Mouse (Mus musculus): Measurements from ENCODE around the gene Marveld3.

The Marveld3 gene

DNA sequence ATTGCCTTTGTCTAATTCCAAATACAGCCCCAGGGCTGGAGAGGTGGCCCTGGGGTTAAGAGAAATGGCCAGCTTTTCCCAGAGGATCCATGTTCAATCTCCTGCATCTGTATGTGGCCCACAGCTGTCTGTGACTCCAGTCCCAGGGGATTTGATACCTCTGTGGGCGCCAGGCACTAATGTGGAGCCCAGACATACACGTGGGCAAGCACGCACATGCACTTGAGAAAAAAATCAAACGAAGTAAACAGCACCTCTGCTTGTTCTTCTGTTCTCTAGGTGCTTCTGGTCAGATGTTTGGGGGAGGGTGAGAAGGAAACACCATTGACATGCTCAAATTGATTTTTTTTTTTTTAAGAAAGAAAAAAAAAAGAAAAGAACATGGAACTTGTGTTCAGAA is 2.1 kb upstream of the Marveld3 start:
- DNase-seq (ENCODE audit: low spot score in 2 of 2), result no peak

DNA sequence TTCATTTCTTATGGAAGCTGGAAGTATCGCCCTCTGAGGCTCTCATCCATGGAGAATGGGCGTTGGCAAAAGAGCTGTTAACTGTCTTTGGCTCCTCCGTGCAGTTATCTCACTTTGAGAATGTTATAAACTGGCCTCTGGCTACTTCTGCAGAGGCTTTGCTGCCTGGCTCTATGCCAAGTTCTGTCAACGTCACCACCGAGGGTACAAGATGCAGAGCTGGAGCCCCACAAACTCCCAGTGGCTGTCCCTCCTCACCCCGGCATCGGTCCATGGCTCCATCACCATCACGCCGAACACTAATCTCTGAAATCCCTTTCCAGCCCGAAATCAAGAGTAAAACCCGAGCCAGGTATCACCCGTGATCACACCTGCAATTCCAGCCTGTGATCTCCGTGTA is 1.4 kb upstream of the Marveld3 start:
- DNase-seq (ENCODE audit: low spot score in 2 of 2), result no peak

DNA sequence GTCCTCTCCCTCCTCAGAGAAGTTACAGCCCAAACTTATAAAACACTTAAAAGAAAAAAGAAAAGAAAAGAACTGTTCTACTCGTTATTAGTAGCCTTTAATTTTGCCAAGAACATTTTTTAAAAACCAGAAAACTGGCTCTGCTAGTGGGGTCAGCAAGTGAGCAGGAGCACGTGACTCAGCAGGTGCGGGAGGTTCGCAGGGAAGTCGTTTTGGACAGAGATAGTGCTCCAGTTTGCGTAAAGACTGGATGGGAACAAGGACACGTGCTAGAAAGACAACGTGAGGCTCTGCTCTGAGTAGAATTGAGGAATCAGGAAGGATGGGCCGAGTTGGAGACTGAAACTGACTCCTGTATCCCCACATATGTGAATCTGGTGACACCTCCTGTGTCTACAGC is 893 bp upstream of the Marveld3 start:
- DNase-seq (ENCODE audit: low spot score in 2 of 2), result no peak

DNA sequence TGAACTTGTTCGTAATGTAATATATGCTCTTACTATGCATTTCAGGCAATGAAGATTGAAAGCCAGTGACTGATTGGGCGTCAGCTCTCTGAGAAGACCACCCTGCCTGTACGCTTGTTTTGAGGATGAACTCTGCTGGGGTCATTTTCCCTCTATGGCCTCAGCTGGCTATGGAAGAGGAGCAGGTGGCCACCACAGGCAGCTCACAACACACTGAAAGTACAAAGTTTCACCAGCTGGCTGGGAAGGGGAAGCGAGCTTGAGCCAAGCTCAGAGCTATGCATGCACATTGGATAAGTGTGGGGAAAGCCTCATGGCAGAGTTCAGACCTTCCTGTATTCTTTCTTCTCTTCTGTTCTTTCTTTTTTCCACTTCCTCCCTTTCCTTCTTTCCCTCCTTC is 2.9 kb downstream of the Marveld3 start:
- no peak for DNase-seq (ENCODE audit: low spot score in 2 of 2)

DNA sequence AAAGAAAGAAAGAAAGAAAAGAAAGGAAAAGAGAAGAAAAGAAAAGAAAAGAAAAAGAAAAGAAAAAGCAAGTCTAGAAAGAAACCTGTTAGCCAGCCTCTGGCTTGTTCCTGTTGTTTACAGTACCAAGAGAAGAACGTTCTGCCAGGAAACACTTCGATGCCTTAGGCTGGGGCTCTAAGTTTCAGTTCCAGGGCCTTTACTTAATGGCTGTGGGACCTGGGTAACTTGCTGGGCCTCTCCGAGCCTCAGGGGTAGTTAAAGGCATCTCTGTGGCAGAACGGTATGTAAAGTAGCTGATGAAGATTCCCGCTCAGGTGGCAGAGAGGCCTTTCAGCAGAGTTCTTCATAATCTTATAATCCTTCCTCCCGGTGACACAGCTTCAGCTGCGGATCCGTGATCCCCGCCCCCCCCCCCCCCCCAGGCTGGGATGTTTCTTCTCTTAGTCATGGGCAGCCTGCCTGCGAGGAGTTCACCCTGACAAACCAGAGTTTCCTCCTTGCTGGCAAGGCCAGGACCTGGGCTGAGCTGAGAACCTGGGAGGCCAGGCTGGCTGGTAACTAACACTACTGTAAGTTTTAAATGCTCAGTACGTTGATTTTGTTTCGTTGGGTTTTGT is 3.9 kb downstream of the Marveld3 start:
- DNase-seq (ENCODE audit: low spot score in 2 of 2), result no peak

DNA sequence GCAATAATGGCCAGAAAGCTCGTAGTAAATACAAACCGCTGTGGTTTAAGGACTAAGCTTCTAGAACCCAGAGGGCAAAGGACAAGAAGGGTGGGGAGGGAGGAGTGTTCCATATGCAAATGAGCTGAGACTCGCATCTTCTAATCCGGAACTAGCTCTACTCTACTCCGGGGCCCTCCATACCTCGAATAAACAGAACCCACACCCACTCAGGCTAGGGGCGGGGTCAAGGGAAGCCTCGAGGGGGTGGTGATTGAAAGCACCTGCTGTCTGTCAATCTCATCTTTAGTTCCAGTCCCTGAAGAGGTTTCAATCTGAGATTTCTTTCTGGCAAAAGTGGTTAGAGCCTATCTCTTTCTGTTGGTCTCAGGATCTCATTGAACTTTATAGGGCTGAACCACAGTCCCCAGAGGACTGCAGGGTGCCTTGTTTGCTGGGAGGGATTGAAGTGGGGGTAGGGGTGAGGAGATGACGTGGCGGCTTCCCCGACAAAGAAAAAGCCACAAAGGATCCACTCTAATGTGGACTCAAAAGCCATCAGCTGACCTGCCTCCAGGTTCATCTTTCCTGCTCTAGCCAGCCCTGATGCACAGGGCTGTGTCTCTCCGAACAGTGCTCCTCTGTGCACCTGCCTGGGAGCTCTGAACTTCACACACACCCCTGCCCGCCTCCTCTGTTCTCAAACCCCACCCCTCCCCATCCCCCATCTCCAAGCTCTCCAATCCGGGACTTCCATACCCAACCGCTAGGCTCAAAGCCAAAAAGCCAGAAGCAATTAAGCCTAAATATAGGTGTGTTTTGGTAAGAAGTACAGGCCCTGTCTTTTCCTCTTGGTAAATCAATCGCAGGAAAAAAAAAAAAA is 4.6 kb downstream of the Marveld3 start:
- no peak for DNase-seq (ENCODE audit: low spot score in 2 of 2)

DNA sequence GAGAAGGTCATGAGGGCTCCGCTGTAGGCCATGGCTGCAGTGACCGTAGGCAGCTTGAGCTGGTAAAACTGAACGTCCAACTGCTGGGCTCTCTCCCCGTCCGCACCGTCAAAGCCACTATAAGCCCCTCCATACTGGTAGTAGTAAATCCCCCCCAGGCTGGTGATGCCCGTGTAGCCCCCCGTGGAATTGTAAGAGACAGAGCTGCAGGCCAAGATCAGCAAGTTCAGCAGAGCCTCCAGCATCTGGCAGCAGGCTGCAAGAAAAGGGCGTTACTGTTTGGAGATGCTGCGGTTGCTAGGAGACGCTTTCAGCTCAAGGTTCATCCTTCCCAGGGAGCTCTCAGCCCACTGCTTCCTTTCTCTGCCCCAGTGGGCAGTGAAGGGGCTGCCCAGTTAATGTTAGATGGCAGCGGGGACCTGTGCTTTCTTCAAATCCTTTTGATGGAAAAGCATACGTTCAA is 7.5 kb downstream of the Marveld3 start:
- peak; percentile 64 to 76 for DNase-seq (ENCODE audit: low spot score in 2 of 2)

DNA sequence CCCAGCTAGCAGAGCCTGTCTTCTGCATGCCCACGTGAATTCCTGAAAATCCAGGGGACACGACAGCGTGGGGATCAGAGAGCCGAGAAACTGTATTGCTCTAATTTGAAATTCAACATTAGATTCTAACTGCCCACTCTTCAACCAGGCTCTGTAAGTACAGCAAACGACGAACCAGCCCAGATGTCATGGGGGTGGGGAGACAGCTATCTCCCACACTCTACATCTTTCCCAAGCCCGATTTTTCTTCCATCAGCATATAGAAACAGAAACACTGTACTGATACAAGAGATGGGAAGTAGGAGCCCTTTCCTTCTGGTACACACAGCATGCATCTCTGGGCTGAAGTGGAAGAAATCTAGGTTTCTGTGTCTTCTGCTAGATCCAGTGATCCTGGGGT is 9.8 kb downstream of the Marveld3 start:
- DNase-seq (ENCODE audit: low spot score in 2 of 2), result peak in 1 of 2 experiments; percentile 59

DNA sequence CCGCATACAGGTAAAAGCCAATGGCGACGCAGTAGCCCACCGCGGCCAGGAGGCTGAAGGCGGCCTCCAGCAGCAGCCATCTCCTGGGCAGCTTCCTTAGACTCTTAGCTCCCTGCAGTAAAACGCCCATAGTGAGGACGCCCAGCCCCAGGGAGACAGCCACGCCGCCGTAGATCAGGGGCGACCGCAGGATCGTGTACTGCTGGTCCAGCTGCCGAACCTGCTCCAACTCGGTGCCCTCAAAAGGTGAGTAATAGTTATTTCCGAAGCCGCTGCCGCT is 13.8 kb downstream of the Marveld3 start:
- DNase-seq (ENCODE audit: low spot score in 2 of 2), result no peak

DNA sequence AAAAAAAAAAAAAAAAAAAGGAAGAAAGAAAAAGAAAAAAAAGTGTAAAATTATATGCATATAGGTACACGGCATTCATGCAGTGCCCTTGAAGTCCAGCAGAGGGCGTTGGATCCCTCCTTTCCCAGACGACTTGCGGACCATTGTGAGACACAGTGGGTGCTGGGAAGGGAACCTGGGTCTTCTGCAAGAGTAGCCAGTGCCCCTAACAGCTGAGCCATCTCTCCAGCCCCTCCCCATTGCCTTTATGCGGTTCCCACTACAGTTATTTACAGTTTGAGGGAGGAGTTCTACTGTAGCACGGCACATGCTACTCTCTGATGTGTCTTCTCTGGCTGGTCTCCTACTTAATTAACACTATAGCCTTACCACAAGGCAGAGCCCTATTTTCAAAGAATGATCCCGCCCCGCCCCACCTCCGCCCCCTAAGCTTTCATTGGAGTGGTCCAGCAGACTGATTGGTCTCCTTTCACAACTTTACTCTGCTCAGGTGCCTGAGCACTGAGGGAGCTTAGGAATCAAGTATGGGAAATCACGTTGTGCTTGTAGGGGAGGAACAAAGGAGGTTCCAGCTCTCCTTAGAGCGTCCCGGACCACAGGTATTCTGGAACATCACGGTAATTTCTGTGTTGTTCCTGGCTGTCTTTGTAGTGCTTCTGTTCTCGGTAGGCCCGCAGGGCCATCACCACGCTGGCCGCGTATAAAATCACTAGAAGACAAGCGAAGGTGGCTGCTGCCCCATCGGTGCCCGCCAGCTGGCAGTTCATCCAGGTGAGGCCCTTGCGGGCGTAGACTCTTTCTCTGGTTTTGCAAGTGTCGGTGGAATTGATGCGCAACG is 14.3 kb downstream of the Marveld3 start:
- DNase-seq (ENCODE audit: low spot score in 2 of 2), result peak; percentile 77 to 80

DNA sequence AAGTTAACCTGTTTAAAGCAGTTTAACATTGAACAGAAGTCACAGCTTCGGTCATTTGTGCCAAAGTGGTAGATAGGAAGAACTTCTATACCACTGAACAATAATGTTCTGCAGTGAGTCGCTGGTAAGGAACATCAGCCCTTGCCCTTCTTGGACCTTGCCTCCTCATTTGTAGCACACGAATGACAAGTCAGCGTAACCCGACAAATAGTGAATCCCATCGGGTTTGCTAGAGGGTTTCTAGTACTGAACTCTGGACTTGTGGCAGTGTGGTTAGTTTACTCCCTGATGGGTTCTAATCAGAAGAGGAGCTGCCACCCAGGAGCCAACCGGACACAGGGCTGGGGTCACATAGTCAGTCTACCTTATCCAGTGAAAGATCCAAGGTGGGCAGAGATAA is 15.7 kb downstream of the Marveld3 start:
- no peak for DNase-seq (ENCODE audit: low spot score in 2 of 2)

DNA sequence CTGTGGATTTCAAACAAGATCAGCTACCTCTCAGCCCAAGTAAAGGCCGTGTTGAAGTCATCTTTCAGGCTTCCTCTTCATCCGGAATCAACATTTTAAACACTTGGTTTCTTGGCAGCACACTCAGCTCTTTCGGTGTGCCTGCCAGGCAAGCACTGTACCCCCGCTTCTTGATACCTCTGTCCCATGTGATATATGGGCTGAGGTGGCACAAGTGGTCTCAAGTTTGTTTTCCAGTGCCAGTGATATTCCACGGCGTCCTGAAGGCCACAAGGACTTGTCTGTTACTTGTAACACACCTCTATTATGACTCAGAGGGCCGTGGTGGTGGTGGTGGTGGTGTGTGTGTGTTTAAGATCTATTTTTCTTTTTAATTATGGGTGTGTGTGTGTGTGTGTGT is 16.3 kb downstream of the Marveld3 start:
- peak in 1 of 2 experiments; percentile 20 for DNase-seq (ENCODE audit: low spot score in 2 of 2)

DNA sequence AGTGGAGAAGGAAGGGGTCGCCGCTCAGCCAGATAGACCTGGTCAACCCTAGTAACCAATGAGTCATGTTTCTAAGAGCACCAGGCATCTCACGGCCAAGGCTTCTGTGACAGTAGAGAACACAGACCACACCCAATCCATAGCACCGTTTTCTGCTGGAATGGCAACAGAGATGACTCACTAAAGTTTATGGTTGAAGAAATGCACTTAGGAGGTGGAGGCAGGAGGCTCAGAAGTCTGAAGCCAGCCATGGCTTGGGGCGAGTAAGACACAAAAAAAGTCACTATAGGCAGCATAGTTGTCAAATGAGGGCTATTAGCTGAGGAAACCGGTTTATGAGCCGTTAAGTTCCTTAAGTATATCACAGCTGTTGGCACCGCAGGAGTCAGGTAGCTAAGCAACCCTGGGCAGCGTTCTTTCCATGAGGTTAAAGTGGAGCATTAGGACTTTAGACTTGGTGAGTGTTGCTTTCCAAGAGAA is 16.8 kb downstream of the Marveld3 start:
- no peak for DNase-seq (ENCODE audit: low spot score in 2 of 2)

DNA sequence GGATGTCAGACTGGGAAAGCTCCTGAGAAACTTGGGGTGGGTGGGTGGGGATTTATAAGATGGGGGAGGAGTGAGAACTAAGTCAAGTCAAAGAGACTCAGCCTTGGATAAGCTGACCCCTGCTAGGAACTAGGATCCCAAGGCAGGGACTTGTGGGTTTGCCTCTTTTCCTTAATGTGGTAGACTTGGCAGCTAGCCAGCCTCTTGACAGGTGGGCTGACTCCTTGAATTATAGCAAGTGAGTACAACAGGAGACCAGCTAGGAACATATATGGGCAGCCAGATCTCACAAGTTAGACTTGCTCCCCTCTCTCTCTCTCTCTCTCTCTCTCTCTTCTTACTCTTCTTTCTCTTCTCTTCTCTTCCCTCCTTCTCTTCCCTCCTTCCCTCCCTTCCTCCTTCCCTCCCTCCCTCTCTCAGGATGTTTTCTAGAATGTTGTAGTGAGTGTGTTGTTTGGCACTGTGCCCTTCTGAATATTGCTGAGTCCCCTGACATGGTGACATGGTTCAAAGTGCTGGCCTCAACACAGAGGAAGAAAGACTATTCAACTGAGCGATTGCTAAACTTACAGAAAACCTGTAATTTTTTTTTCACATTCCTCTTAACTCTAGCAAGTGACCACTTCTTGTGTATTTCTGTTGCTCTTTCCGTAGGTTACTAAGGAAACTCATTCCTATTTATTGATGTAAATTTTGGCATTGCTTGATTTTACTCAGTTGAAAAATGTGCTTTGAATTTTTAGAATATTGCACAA is 20.2 kb downstream of the Marveld3 start:
- DNase-seq (ENCODE audit: low spot score in 2 of 2), result peak in 1 of 2 experiments; percentile 58

DNA sequence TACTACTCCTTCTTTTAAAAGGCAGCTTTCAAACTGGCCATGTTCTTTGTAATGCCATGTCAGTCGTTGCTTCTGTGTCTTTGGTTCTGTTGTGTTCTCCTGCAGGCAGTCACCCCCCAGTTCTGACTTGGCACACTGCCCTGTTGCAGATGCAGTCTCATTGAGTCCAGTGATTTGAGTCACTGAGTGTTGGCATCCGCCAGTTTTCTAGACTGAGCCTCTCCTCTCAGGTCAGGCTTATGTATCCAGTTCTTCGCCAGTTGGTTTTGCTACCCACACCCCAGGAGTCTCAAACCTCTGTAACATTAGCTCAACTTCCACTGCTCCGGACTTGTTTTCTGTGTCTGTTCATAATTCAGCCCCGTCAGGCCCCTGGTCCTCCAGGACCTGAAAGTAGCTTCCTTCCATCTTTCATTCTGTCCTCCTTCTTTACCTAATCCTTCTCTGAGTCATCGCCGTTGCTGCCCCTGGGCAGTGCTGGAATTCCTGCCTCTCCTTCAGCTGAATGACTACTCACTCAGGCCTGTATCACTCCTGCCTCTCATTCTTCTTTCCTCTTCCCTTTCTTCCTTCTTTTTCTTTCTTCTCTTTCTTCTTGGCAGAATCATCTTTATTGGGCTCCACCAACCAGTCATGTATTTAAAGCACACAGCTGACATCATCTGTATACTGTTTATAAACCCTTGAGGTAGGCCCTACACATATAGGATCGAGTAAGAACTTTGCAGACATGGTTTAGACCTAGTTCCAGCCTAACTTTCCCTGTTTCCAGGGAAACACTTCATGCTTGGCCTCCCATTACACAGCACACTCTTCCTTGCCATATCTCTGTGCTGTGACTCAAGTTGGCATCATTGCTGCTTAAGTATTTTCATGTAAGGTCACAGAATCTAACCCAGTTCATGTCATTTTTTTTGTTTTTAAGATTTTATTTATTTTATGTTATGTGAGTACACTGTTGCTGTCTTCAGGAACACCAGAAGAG is 41.3 kb downstream of the Marveld3 start:
- peak; percentile 67 to 73 for DNase-seq (ENCODE audit: low spot score in 2 of 2)

DNA sequence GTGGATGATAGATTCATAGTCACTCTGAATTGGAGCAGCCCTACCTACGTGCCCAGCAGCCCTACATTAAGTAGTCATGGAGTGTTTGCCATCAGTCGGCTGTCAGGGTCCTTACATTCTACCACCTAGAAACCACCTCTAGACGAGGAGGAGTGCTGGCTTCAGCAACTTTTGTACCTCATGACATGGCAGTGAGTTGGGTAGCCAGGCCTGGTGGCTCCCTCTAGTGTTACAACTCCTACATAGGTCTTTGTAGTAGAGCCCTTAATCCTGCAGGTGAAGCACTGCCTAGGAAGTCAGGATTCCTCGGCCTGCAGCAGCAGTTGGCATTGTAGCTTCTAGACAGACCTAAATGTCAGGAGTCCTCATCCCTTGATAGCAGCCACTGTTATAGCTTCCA is 44.7 kb downstream of the Marveld3 start:
- peak in 1 of 2 experiments; percentile 45 for DNase-seq (ENCODE audit: low spot score in 2 of 2)

DNA sequence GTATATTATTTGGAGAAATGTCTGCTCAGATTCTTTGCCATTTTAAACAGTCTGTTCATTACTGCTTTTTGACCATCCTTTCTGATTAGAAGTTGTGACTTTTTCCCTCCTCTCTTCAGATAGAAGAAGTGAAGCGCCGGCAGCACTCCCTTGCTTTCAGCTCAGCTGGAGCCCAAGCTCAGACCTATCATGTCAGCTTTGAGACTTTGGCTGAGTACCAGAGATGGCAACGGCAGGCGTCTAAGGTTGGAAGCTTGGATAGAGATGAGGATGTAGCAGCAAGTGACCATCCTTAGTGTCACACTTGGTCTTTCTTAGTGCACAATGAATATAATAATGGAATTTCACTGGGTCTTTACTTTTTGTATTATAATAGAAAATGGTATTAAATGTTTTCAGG is 54.6 kb downstream of the Marveld3 start:
- no peak for DNase-seq (ENCODE audit: low spot score in 2 of 2)

DNA sequence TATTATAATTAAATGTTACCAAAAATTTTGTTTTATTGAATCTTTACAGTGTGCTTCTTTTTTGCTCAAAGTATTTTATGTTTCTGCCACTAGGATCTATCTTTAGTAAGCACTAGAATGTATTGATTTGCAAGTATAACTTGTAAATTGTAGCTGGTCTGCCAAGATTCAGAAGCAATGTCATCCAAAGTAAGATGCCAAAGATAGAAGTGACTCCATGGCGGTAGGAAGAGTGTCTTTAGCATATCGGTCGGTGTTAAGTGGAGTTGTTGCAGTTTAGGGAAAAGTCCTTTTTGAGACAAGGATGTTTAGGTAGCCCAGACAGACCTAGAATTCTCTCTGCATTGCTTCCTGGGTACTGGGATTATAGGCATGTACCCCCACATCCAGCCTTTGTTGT is 55.1 kb downstream of the Marveld3 start:
- no peak for DNase-seq (ENCODE audit: low spot score in 2 of 2)

DNA sequence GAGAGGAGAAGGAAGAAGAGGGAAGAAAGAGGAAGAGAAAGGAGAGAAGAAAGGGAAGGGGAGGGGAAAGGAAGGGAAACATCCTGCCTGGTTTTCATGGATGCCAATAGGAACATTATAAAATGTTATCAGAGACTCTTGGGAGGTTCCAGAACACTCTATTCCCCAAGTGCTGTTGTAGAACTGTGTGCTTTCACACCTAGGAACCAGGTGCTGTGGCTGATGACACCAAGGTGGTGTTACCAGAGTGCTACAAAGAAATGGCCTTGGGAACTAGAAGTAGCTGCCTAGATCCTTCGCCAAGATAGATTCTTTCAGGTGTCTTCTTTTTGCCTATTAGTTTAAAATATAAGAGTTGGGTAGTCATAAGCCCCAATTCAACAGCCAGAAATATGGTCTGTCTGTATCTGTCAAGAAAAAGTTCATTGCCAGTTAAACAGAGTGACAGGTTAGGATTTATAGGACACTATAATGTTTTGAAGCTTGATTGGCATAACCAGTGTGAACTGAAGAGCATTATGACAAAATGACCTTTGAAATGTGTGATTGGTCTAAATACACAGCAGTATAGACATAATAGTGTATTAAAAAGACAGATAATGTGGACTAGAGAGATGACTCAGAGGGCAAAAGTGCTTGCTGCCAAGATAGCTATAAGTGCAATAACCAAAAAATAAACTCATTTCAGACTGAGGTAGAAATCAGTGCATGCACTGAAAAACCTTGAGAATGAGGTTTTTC is 56.9 kb downstream of the Marveld3 start:
- no peak for DNase-seq (ENCODE audit: low spot score in 2 of 2)

Measured in right cerebral cortex, postnatal 10 days (tissue).